Mouse (Mus musculus) stomach, embryonic 14.5 days (tissue): Measurements from ENCODE around the gene Zdhhc7. TPM values are rescaled to one million over a fixed set of nuclear protein-coding genes. Genes with fewer than 3 reads are reported as not detected.

Experiments used
- ATAC-seq: fragments of 200-750 bp; cut with Nextera tagmentation; 2 replicates; pipeline ENCODE4 v1.8.0; 2017; ENCODE audit warnings: low read depth, moderate TSS enrichment; ENCODE audit not compliant: insufficient number of reproducible peaks, insufficient read depth, low FRiP score
- H3K27ac ChIP-seq: fragments of 300-500 bp; sonication (generic); 2 replicates; pipeline ENCODE4 v1.5.1; 2014; ENCODE audit warnings: mild to moderate bottlenecking, low read length, moderate library complexity, mixed read lengths
- H3K27me3 ChIP-seq: fragments of 300-500 bp; sonication (generic); 2 replicates; pipeline ENCODE4 v1.6.1; 2014; ENCODE audit warnings: low read length, control low read depth, mixed read lengths; ENCODE audit not compliant: control insufficient read depth, insufficient read depth
- H3K36me3 ChIP-seq: fragments of 300-500 bp; sonication (generic); 2 replicates; pipeline ENCODE4 v1.6.1; 2014; ENCODE audit warnings: mild to moderate bottlenecking, control low read depth, low read length, moderate library complexity, mixed read lengths; ENCODE audit not compliant: control insufficient read depth, insufficient read depth
- H3K4me1 ChIP-seq: fragments of 300-500 bp; sonication (generic); 2 replicates; pipeline ENCODE4 v1.6.1; 2014; ENCODE audit warnings: low read length, control low read depth, mixed read lengths; ENCODE audit not compliant: control insufficient read depth, insufficient read depth
- H3K4me2 ChIP-seq: fragments of 300-500 bp; sonication (generic); replicated peaks from 2 replicates; pipeline ENCODE4 v1.6.1; 2014; ENCODE audit warnings: low read depth, low read length, control low read depth
- H3K4me3 ChIP-seq: fragments of 300-500 bp; sonication (generic); 2 replicates; pipeline ENCODE4 v1.5.1; 2014; ENCODE audit warnings: low read depth, low read length, control low read depth
- H3K9ac ChIP-seq: fragments of 300-500 bp; sonication (generic); replicated peaks from 2 replicates; pipeline ENCODE4 v1.6.1; 2014; ENCODE audit warnings: low read depth, mild to moderate bottlenecking, control low read depth, low read length, moderate library complexity, mixed read lengths
- H3K9me3 ChIP-seq: fragments of 300-500 bp; sonication (generic); 2 replicates; pipeline ENCODE4 v1.6.1; 2016; ENCODE audit warnings: low read depth, low read length, control low read depth; ENCODE audit not compliant: control insufficient read depth
- WGBS: fragments of 180-500 bp; shearing (Covaris S2); extraction: QIAGEN DNeasy Blood & Tissue Kit; methylation state at CpG from one replicate; pipeline ENCODE4 v1.1.7; 2014; 5-methylcytosine and 5-hydroxymethylcytosine counted together
- polyA plus RNA-seq: library from polyadenylated mRNA; unstranded; fragments of >200 nt; fragmentation: Nextera tagmentation; extraction: Ambion mirVana; gene quantifications from 2 replicates; pipeline ENCODE4 v1.2.1, GENCODE M21; 2014

Zdhhc7 gene
- polyA plus RNA-seq, 1 experiment from 2014 or later = 28.9 TPM

DNA sequence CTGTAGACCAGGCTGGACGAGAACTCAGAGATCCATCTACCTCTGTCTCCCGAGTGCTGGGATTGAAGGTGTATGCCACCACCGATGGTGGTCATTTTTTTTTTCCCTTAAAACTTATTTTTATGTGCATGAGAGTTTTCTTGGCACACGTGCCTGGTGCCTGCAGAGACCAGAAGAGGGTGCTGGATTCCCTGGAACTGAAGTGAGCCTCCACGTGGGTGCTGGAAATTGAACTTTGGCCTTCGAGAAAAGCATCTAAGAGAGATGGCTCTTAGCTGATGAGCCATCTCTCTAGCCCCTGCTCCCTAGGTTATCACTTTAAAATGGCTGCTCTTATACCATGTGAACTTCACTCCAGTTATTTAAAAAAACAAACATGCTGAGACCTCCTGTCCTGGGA, 26.8 kb downstream of the Zdhhc7 start:
- WGBS = 66% methylated on average over 6 of the region's 6 CpGs
- Histone ChIP-seq H3K36me3 (no peaks in the 10 kb centered on the region), H3K4me3 (no peak overlapping the region), H3K27ac (no peak overlapping the region), H3K4me2 (no peak overlapping the region), H3K9me3 (no peaks in the 10 kb centered on the region), H3K4me1 (0 out of 2 replicates have a peak, but pooled peaks cover 5% of the 10 kb centered on the region), H3K9ac (no peak overlapping the region), H3K27me3 (no peaks in the 10 kb centered on the region)
- ATAC-seq = no peak

DNA sequence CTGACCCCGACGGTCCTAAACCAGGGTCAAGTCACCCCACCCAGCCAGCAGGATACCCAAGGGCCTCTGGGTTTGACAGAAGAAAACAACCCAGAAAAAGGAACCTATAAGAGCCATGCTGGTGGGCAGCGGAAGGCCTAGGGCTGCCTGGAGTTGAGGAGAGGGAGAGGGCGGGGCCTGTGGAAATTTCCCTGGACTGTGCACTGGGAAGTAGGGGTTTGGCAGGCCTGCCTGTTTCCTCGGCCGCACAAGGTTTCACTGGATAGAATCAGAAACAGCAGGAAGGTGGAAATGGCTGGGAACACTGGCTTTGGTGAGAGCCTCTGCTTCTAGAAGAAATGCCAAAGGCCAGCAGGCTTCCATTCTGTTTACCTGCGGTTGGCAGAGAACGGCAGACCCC, 28.5 kb downstream of the Zdhhc7 start:
- Histone ChIP-seq H3K27ac (no peak overlapping the region), H3K4me3 (no peak overlapping the region), H3K9ac (no peak overlapping the region), H3K4me2 (no peak overlapping the region), H3K4me1 (0 out of 2 replicates have a peak, but pooled peaks cover 5% of the 10 kb centered on the region), H3K9me3 (no peaks in the 10 kb centered on the region), H3K36me3 (no peaks in the 10 kb centered on the region), H3K27me3 (no peaks in the 10 kb centered on the region)
- no peak for ATAC-seq
- WGBS = 81% methylated on average over 8 of the region's 8 CpGs

- Histone ChIP-seq H3K27ac (no peak overlapping the region), H3K9me3 (no peaks in the 10 kb centered on the region), H3K4me3 (no peak overlapping the region), H3K36me3 (no peaks in the 10 kb centered on the region), H3K4me1 (0 out of 2 replicates have a peak, but pooled peaks cover 5% of the 10 kb centered on the region), H3K4me2 (no peak overlapping the region), H3K27me3 (no peaks in the 10 kb centered on the region), H3K9ac (no peak overlapping the region)
- WGBS = 56% methylated on average over 9 of the region's 9 CpGs
- no peak for ATAC-seq
Observed at GRCm38 (mm10) chr8:120072259-120072658, 29.0 kb downstream of the Zdhhc7 start.

DNA sequence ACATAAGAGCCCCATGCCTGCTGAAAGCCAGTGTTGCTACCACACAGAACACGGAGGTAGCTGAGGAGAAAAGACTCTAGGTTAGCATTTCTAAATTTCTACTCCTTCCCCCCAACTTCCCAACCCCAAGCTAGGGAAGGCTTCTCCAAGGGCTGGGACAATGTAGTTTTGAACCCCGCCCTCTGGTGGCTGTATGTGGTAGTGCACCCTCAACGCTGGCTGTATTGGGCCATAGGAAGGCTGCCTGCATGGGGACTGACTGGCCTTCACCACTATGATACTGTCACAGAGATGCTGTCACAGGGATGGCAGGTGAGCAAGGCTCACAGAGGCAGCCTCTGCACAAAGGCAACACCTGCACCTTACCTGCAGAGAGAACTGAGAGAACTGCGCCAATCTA, 29.6 kb downstream of the Zdhhc7 start:
- Histone ChIP-seq H3K4me3 (no peak overlapping the region), H3K27ac (no peak overlapping the region), H3K9ac (no peak overlapping the region), H3K4me2 (no peak overlapping the region), H3K9me3 (no peaks in the 10 kb centered on the region), H3K27me3 (no peaks in the 10 kb centered on the region), H3K4me1 (0 out of 2 replicates have a peak, but pooled peaks cover 5% of the 10 kb centered on the region), H3K36me3 (no peaks in the 10 kb centered on the region)
- peak; percentile 66; the same call in 1 of the 2 replicates for ATAC-seq
- WGBS = 27% methylated on average over 4 of the region's 4 CpGs

GRCm38 (mm10) chr8:120067936-120068668, 33.2 kb downstream of the Zdhhc7 start:
- WGBS = 53% methylated on average over 19 of the region's 19 CpGs
- no peak overlapping the region for H3K27ac ChIP-seq
- H3K4me1 ChIP-seq = 0 out of 2 replicates have a peak, but pooled peaks cover 5% of the 10 kb centered on the region
- ATAC-seq = no peak
- H3K36me3 ChIP-seq = no peaks in the 10 kb centered on the region
- no peak overlapping the region for H3K4me3 ChIP-seq
- no peak overlapping the region for H3K4me2 ChIP-seq
- H3K27me3 ChIP-seq = no peaks in the 10 kb centered on the region
- H3K9me3 ChIP-seq = no peaks in the 10 kb centered on the region
- H3K9ac ChIP-seq = no peak overlapping the region

DNA sequence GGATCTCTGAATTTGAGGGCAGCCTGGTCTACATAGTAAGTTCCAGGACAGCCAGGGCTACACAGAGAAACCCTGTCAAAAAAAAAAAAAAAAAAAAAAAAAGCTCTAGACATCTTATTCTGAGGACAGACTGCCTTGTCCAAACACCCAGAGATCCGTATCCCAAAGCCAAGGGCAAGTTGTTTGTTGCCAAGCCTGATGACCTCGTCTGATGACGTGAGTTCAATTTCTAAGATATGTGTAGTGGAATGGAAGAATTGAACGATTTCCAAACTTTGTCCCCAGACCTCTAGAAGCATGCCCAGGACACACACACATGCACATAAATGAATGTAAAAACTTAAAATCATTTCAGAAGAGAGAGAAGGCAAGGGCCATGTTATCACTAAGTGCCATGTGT, 35.1 kb downstream of the Zdhhc7 start:
- no peak overlapping the region for H3K4me2 ChIP-seq
- ATAC-seq = no peak
- H3K4me1 ChIP-seq = no peaks in the 10 kb centered on the region
- WGBS = 85% methylated on average over 4 of the region's 4 CpGs
- no peaks in the 10 kb centered on the region for H3K27me3 ChIP-seq
- H3K36me3 ChIP-seq = no peaks in the 10 kb centered on the region
- no peaks in the 10 kb centered on the region for H3K9me3 ChIP-seq
- no peak overlapping the region for H3K9ac ChIP-seq
- no peak overlapping the region for H3K4me3 ChIP-seq
- H3K27ac ChIP-seq = no peak overlapping the region

DNA sequence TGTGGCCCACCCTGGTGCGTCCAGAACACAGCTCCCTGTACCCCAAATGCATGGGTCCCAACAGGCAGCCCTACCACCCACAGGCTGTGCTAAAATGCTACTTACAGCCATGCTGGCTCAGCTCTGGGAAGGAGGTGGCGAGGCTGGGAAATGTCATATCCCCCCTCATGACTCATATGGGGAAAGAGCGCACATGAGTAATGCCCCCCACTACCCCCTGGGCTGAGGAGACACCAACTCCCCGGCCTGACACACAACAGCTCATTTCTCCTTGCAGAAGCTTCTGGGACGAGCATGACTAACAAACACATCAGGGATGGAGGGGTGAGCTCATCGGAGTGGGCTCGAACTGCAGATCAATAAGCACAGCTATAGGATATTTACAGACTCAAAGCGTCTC, 35.7 kb downstream of the Zdhhc7 start:
- no peak overlapping the region for H3K4me3 ChIP-seq
- ATAC-seq = no peak
- no peak overlapping the region for H3K27ac ChIP-seq
- H3K4me2 ChIP-seq = no peak overlapping the region
- no peaks in the 10 kb centered on the region for H3K27me3 ChIP-seq
- H3K4me1 ChIP-seq = no peaks in the 10 kb centered on the region
- 86% methylated on average over 8 of the region's 8 CpGs for WGBS
- no peaks in the 10 kb centered on the region for H3K36me3 ChIP-seq
- H3K9ac ChIP-seq = no peak overlapping the region
- H3K9me3 ChIP-seq = no peaks in the 10 kb centered on the region

- Histone ChIP-seq H3K9ac (no peak overlapping the region), H3K9me3 (no peaks in the 10 kb centered on the region), H3K4me1 (no peaks in the 10 kb centered on the region), H3K4me3 (no peak overlapping the region), H3K4me2 (no peak overlapping the region), H3K27ac (no peak overlapping the region), H3K27me3 (no peaks in the 10 kb centered on the region), H3K36me3 (no peaks in the 10 kb centered on the region)
- 70% methylated on average over 3 of the region's 3 CpGs for WGBS
- ATAC-seq = no peak
Observed at GRCm38 (mm10) chr8:120063326-120063725, 38.0 kb downstream of the Zdhhc7 start.

- Histone ChIP-seq H3K27me3 (no peaks in the 10 kb centered on the region), H3K9ac (no peak overlapping the region), H3K9me3 (no peaks in the 10 kb centered on the region), H3K36me3 (no peaks in the 10 kb centered on the region), H3K4me3 (no peak overlapping the region), H3K4me1 (no peaks in the 10 kb centered on the region), H3K4me2 (no peak overlapping the region), H3K27ac (no peak overlapping the region)
- no peak for ATAC-seq
- WGBS = 86% methylated on average over 14 of the region's 14 CpGs
Observed at GRCm38 (mm10) chr8:120062742-120063141, 38.5 kb downstream of the Zdhhc7 start.
